Mouse (Mus musculus): ENCODE data around the gene Exoc3l4. TPM values are rescaled to one million over a fixed set of nuclear protein-coding genes. Genes with fewer than 3 reads are reported as not detected.

Exoc3l4 gene
- total RNA-seq, 2 experiments from 2014 or later = 0.56 to 1.5 TPM

- no peak for TF ChIP-seq CTCF (IDR thresholded peaks at IDR 0.05)
- DNase-seq = no peak
- no peak overlapping the region for H3K4me3 ChIP-seq
- H3K27ac ChIP-seq = no peak overlapping the region
- intact Hi-C loops (cut with DNase I) = no loop called here
Observed at GRCm38 (mm10) chr12:111419918-111420317, 3.1 kb downstream of the Exoc3l4 start.

- no peak for TF ChIP-seq CTCF (IDR thresholded peaks at IDR 0.05)
- intact Hi-C loops (cut with DNase I) = no loop called here
- Histone ChIP-seq H3K27ac (no peak overlapping the region), H3K4me3 (no peak overlapping the region)
- no peak for DNase-seq
Observed at GRCm38 (mm10) chr12:111420946-111421709, 4.3 kb downstream of the Exoc3l4 start.

GRCm38 (mm10) chr12:111422852-111423251, 6.0 kb downstream of the Exoc3l4 start:
- intact Hi-C loops (cut with DNase I) = no loop called here
- TF ChIP-seq CTCF (IDR thresholded peaks at IDR 0.05) = no peak
- no peak for DNase-seq
- Histone ChIP-seq H3K27ac (no peak overlapping the region), H3K4me3 (no peak overlapping the region)

GRCm38 (mm10) chr12:111423570-111424129, 6.8 kb downstream of the Exoc3l4 start:
- intact Hi-C loops (cut with DNase I) = no loop called here
- H3K4me3 ChIP-seq = no peak overlapping the region
- no peak for DNase-seq
- H3K27ac ChIP-seq = no peak overlapping the region
- no peak for TF ChIP-seq CTCF (IDR thresholded peaks at IDR 0.05)

- intact Hi-C loops (cut with DNase I) = no loop called here
- TF ChIP-seq CTCF (IDR thresholded peaks at IDR 0.05) = no peak
- no peak for DNase-seq
- no peak overlapping the region for H3K4me3 ChIP-seq
- no peak overlapping the region for H3K27ac ChIP-seq
Observed at GRCm38 (mm10) chr12:111424547-111424946, 7.7 kb downstream of the Exoc3l4 start.

- intact Hi-C loops (cut with DNase I) = no loop called here
- peak; percentile 90 for DNase-seq
- Histone ChIP-seq H3K4me3 (peak overlapping the region; percentile 32; the same call in 1 of the 2 replicates), H3K27ac (no peak overlapping the region)
- peak; percentile 87 for TF ChIP-seq CTCF (IDR thresholded peaks at IDR 0.05)
Observed at GRCm38 (mm10) chr12:111425258-111425657, 8.4 kb downstream of the Exoc3l4 start.

GRCm38 (mm10) chr12:111425789-111426460, 9.1 kb downstream of the Exoc3l4 start:
- no peak overlapping the region for H3K4me3 ChIP-seq
- DNase-seq = peak; percentile 94
- TF ChIP-seq CTCF (IDR thresholded peaks at IDR 0.05) = peak; percentile 96
- intact Hi-C loops (cut with DNase I) = loop anchor here (1.0 to 2.0 kb wide), 2 partner anchors 33 to 43 kb away; no protein-coding TSS in a partner anchor
- H3K27ac ChIP-seq = peak overlapping the region; percentile 4; the same call in 1 of the 2 replicates

GRCm38 (mm10) chr12:111427438-111428113, 10.8 kb downstream of the Exoc3l4 start:
- TF ChIP-seq CTCF (IDR thresholded peaks at IDR 0.05) = no peak
- intact Hi-C loops (cut with DNase I) = loop anchor here (2.0 kb wide), 1 partner anchor 41 kb away; no protein-coding TSS in a partner anchor

GRCm38 (mm10) chr12:111428364-111428763, 11.5 kb downstream of the Exoc3l4 start:
- Histone ChIP-seq H3K27ac (peak overlapping the region; percentile 87; the same call in 1 of the 2 replicates), H3K4me3 (no peak overlapping the region)
- no peak for TF ChIP-seq CTCF (IDR thresholded peaks at IDR 0.05)
- intact Hi-C loops (cut with DNase I) = no loop called here
- DNase-seq = no peak

More at GRCm38 (mm10) chr12:111427438-111428113, 10.8 kb downstream of the Exoc3l4 start:
- no peak overlapping the region for H3K27ac ChIP-seq
- no peak overlapping the region for H3K4me3 ChIP-seq
- DNase-seq = no peak

GRCm38 (mm10) chr12:111428961-111429911, 12.4 kb downstream of the Exoc3l4 start:
- TF ChIP-seq CTCF (IDR thresholded peaks at IDR 0.05) = no peak; the same call in 1 of the 2 replicates
- peak overlapping the region; percentile 87 for H3K27ac ChIP-seq
- DNase-seq = peak; percentile 73
- peak overlapping the region; percentile 71 for H3K4me3 ChIP-seq
- intact Hi-C loops (cut with DNase I) = no loop called here

All from gastrocnemius, adult 2 months (tissue).